Mouse (Mus musculus) embryonic facial prominence, embryonic 11.5 days (tissue): ENCODE data around the gene Grin2a. TPM values are rescaled to one million over a fixed set of nuclear protein-coding genes. Genes with fewer than 3 reads are reported as not detected.

Experiments
- ATAC-seq: fragments of 200-750 bp; cut with Nextera tagmentation; replicated peaks from 2 replicates; pipeline ENCODE4 v1.8.0; 2017; ENCODE audit warnings: low read depth; ENCODE audit not compliant: insufficient number of reproducible peaks, low FRiP score, low TSS enrichment
- DNase-seq: peaks from one replicate; pipeline ENCODE4 v3.0.0-alpha.2; 2015; ENCODE audit warnings: low spot score
- H3K27ac ChIP-seq: fragments of 300-500 bp; sonication (generic); replicated peaks from 2 replicates; pipeline ENCODE4 v1.5.1; 2014; ENCODE audit warnings: mild to moderate bottlenecking, low read depth, low read length, control low read depth
- H3K27me3 ChIP-seq: fragments of 300-500 bp; sonication (generic); 2 replicates; pipeline ENCODE4 v1.6.1; 2014; ENCODE audit warnings: mild to moderate bottlenecking, low read length, moderate library complexity, mixed read lengths; ENCODE audit not compliant: control insufficient read depth, insufficient read depth
- H3K36me3 ChIP-seq: fragments of 300-500 bp; sonication (generic); replicated peaks from 2 replicates; pipeline ENCODE4 v1.6.1; 2014; ENCODE audit warnings: low read depth, mild to moderate bottlenecking, low read length, moderate library complexity, mixed read lengths; ENCODE audit not compliant: control insufficient read depth, insufficient read depth
- H3K4me1 ChIP-seq: fragments of 300-500 bp; sonication (generic); 2 replicates; pipeline ENCODE4 v1.6.1; 2014; ENCODE audit warnings: low read length, mixed read lengths; ENCODE audit not compliant: control insufficient read depth, insufficient read depth
- H3K4me2 ChIP-seq: fragments of 300-500 bp; sonication (generic); 2 replicates; pipeline ENCODE4 v1.6.1; 2014; ENCODE audit warnings: low read depth, mild to moderate bottlenecking, control low read depth, low read length, moderate library complexity
- H3K4me3 ChIP-seq: fragments of 300-500 bp; sonication (generic); 2 replicates; pipeline ENCODE4 v1.5.1; 2014; ENCODE audit warnings: low read depth, low read length, control low read depth
- H3K9ac ChIP-seq: fragments of 300-500 bp; sonication (generic); replicated peaks from 2 replicates; pipeline ENCODE4 v1.6.1; 2014; ENCODE audit warnings: mild to moderate bottlenecking, control low read depth, low read length
- H3K9me3 ChIP-seq: fragments of 300-500 bp; sonication (generic); replicated peaks from 2 replicates; pipeline ENCODE4 v1.6.1; 2016; ENCODE audit warnings: mild to moderate bottlenecking, low read length, inconsistent platforms, mixed read lengths; ENCODE audit not compliant: control insufficient read depth
- WGBS: fragments of 180-500 bp; shearing (Covaris S2); extraction: QIAGEN DNeasy Blood & Tissue Kit; methylation state at CpG from one replicate; pipeline ENCODE4 v1.1.7; 2014; 5-methylcytosine and 5-hydroxymethylcytosine counted together
- polyA plus RNA-seq: library from polyadenylated mRNA; unstranded; fragments of >200 nt; fragmentation: Nextera tagmentation; extraction: Ambion mirVana; gene quantifications from 2 replicates; pipeline ENCODE4 v1.2.1, GENCODE M21; 2014

Grin2a gene
- polyA plus RNA-seq, 1 experiment from 2014 or later: 0.22 TPM

DNA sequence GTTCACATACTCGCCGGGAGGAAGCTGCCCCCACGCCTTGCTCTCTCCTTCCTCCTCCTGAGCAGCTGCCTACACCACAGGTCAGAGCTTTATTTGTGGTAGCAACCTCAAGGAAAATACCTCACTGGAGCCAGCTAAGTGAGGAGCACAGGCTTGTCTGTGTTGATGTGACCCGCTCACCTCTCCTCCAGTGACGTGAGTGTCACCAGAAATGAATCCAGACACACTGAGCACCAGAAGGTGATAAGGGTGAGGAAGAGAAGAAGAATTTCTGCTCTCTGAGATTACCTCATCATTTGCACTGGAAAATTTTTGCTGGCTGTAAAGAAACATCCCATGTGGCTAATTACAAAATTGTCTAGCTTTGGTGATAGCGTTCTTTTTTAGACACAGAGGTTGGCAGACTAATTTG lies 324.6 kb downstream of the Grin2a start:
- H3K27ac ChIP-seq: no peak overlapping the region
- no peaks in the 10 kb centered on the region for H3K27me3 ChIP-seq
- 62% methylated on average over 6 of the region's 6 CpGs for WGBS
- no peak overlapping the region for H3K4me3 ChIP-seq
- H3K36me3 ChIP-seq: no peaks in the 10 kb centered on the region
- no peak overlapping the region for H3K4me2 ChIP-seq
- H3K9me3 ChIP-seq: no peaks in the 10 kb centered on the region
- DNase-seq: no peak
- no peaks in the 10 kb centered on the region for H3K4me1 ChIP-seq
- no peak overlapping the region for H3K9ac ChIP-seq
- no peak for ATAC-seq

DNA sequence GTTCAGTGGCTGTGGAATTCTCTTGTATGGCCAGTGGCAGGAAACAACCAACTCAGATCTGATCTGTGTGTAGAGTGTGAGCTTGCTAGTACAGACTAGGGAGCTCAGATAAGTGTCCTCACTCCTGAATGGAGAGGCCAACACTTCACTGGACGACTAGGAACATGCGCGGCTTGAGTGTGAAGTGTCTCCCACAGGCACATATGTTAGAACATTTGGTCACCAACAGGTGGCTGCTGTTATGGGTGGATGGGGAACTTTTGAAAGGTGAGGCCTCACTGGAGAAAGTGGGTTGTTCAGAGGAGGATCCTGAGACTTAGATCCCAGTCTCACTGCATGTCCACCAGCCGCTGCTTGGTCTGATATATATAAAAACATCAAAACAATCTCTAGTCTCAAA lies 329.5 kb downstream of the Grin2a start:
- WGBS: 86% methylated on average over 4 of the region's 4 CpGs
- Histone ChIP-seq H3K4me3 (no peak overlapping the region), H3K9ac (no peak overlapping the region), H3K9me3 (no peaks in the 10 kb centered on the region), H3K27ac (no peak overlapping the region), H3K4me2 (no peak overlapping the region), H3K4me1 (no peaks in the 10 kb centered on the region), H3K36me3 (no peaks in the 10 kb centered on the region), H3K27me3 (no peaks in the 10 kb centered on the region)
- ATAC-seq: no peak
- no peak for DNase-seq

DNA sequence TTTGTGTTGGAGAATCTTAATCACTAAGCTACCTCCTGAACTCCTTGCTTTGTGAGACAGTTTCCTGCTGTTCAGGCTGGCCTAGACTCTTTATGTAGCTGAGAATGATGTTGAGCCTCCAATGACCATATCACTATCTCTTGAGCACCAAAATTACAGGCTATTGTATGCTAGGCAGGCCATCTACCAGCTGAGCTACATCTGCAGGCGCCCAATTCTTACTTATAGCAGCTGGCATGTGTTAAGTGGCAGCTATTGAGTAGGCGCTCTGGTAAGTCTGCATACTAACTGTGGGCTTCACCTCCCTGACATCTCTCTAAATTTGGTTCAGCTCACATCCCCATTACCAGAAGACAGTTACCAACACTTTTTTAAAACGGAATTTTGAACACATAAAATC lies 331.3 kb downstream of the Grin2a start:
- Histone ChIP-seq H3K4me1 (no peaks in the 10 kb centered on the region), H3K9me3 (no peaks in the 10 kb centered on the region), H3K4me2 (no peak overlapping the region), H3K27ac (no peak overlapping the region), H3K4me3 (no peak overlapping the region), H3K27me3 (no peaks in the 10 kb centered on the region), H3K9ac (no peak overlapping the region), H3K36me3 (no peaks in the 10 kb centered on the region)
- DNase-seq: no peak
- no peak for ATAC-seq
- 71% methylated on average over 3 of the region's 3 CpGs for WGBS

DNA sequence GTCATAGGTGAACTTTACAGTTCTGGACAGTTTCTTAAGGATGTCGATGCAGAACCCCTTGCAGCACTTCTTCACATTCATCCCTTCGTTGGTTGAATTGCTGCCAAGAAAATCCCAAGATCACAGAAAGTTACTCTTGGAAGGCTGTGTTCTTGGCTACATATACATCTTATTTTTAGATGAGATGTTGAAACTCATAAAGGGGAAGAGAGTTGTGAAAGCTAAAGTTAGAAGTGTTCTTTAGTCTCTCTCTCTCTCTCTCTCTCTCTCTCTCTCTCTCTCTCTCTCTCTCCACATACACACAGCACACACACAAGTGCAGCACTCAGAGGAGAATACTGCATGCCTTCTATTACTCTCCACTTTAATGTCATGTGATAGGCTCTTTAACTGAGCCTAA lies 331.9 kb downstream of the Grin2a start:
- WGBS: 90% methylated on average over 2 of the region's 2 CpGs
- no peak overlapping the region for H3K4me2 ChIP-seq
- ATAC-seq: no peak

DNA sequence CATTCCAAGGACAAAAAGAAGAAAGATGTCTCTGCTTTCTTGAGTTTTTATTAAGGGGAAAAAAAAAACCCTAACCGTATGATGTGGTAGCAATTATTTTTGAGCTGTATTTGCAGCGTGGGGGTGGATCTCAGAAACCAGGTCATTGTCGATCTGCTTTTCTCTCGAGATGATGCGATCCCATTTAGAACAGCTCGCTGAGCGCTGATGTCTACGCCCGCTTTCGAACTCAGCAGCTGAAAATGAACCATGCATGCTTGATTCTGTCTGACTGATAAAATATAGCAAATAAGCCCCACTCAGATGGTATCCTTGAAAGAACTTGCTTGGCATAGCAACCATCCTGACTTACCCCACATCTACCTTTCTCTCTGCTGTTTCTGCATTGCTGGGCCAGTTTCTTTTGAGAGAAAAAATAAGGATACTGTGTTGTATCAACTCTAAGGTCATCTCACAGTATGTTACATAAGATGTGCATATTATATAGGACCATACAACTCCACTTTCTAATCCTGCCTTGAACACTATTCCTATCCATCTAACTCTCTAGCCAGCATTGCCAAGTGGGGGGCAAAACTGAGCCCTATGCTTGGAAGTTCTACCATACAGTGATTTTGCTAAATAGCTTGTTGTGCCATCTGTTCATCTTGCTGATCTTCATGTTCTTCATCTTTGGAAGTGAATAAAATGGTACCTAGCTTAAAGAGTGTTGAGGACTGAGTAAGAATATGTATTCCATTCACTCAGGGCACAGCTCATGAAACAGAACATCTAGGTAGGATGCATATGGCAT lies 369.5 kb downstream of the Grin2a start:
- no peaks in the 10 kb centered on the region for H3K27me3 ChIP-seq
- H3K4me3 ChIP-seq: no peak overlapping the region
- no peaks in the 10 kb centered on the region for H3K9me3 ChIP-seq
- no peaks in the 10 kb centered on the region for H3K4me1 ChIP-seq
- no peak overlapping the region for H3K27ac ChIP-seq
- no peak for ATAC-seq
- H3K4me2 ChIP-seq: no peak overlapping the region
- H3K9ac ChIP-seq: no peak overlapping the region
- no peaks in the 10 kb centered on the region for H3K36me3 ChIP-seq
- 93% methylated on average over 10 of the region's 10 CpGs for WGBS
- DNase-seq: no peak

More for the DNA sequence above, 331.9 kb downstream of the Grin2a start:
- H3K36me3 ChIP-seq: no peaks in the 10 kb centered on the region
- no peak overlapping the region for H3K27ac ChIP-seq
- H3K9me3 ChIP-seq: no peaks in the 10 kb centered on the region
- H3K4me1 ChIP-seq: no peaks in the 10 kb centered on the region
- DNase-seq: no peak
- no peak overlapping the region for H3K4me3 ChIP-seq
- H3K9ac ChIP-seq: no peak overlapping the region
- H3K27me3 ChIP-seq: no peaks in the 10 kb centered on the region

DNA sequence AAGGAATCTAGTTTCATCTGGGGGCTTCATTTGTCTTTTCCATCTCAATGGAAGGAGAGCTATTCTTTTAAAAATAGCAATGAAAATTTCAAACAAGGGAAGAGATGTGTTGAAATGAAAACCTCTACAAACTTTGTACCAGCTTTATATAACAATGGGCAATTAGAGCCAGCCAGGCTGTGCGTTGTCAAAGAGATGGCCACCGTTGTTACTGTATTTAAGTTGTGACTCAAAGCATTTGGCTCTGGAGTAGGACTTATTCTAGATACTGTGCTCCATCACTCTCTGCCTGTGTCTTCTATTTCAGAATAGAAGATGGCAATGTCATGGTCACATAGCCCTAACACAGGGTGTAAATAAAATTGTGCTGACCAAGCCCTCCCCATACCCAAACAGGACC lies 371.0 kb downstream of the Grin2a start:
- Histone ChIP-seq H3K27ac (no peak overlapping the region), H3K9ac (no peak overlapping the region), H3K4me1 (no peaks in the 10 kb centered on the region), H3K4me3 (no peak overlapping the region), H3K9me3 (no peaks in the 10 kb centered on the region), H3K36me3 (no peaks in the 10 kb centered on the region), H3K27me3 (no peaks in the 10 kb centered on the region), H3K4me2 (no peak overlapping the region)
- WGBS: 93% methylated on average over 2 of the region's 2 CpGs
- ATAC-seq (no peak), DNase-seq (no peak)

DNA sequence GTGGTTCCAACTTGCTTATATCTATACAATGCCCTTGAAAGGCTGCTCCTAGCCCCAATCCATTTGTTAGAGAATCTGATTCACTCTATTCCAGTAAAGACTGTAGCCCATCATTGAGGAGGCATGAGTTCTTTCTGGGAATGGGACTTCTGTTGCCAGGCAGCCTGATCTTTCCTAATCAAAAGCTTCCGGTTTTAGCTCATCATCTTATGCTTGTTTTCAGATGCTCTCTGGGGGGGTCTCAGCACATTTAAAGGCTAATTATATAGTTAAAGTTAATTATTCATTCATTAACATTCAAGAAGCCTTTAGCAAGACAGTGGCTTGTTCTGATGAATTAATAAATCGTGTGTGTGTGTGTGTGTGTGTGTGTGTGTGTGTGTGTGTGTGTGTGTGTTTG lies 377.2 kb downstream of the Grin2a start:
- Histone ChIP-seq H3K4me1 (no peaks in the 10 kb centered on the region), H3K9ac (no peak overlapping the region), H3K36me3 (no peaks in the 10 kb centered on the region)

DNA sequence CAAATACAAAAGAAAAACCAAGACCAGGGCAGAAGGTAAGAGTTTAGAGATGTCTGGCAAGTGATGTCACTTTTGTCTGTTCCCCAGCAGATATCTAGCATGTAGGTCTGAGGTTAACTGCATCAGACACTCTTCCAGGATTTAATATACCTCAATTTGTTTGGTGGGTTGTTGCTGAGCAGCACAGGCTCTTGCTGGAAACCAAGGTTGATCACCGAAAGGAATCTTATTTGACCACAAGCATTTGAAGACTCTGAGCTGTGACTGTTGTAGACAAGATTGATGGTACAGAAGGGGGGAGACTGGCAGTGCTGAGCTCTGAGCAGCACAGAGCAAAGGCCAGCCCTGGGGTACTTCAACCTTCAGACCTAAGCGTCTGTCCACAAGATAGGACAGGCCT lies 378.1 kb downstream of the Grin2a start:
- 95% methylated on average over 2 of the region's 2 CpGs for WGBS
- ATAC-seq: no peak
- no peak overlapping the region for H3K9ac ChIP-seq
- no peak overlapping the region for H3K4me3 ChIP-seq
- no peak overlapping the region for H3K4me2 ChIP-seq
- H3K27ac ChIP-seq: no peak overlapping the region
- H3K36me3 ChIP-seq: no peaks in the 10 kb centered on the region
- no peak for DNase-seq
- H3K9me3 ChIP-seq: no peaks in the 10 kb centered on the region
- no peaks in the 10 kb centered on the region for H3K4me1 ChIP-seq
- H3K27me3 ChIP-seq: no peaks in the 10 kb centered on the region

More for the DNA sequence above, 377.2 kb downstream of the Grin2a start:
- ATAC-seq (no peak), DNase-seq (no peak)
- Histone ChIP-seq H3K4me2 (no peak overlapping the region), H3K9me3 (no peaks in the 10 kb centered on the region), H3K27ac (no peak overlapping the region), H3K27me3 (no peaks in the 10 kb centered on the region), H3K4me3 (no peak overlapping the region)
- WGBS: 69% methylated on average over 2 of the region's 2 CpGs
